Mouse (Mus musculus) limb, embryonic 12.5 days (tissue): ENCODE measurements around the gene Srcin1. TPM values are rescaled to one million over a fixed set of nuclear protein-coding genes. Genes with fewer than 3 reads are reported as not detected.

Experiments used
- ATAC-seq: fragments of 200-750 bp; cut with Nextera tagmentation; 2 replicates; pipeline ENCODE4 v1.8.0; 2017; ENCODE audit warnings: low read depth, moderate TSS enrichment; ENCODE audit not compliant: insufficient number of reproducible peaks, insufficient read depth, low FRiP score, low TSS enrichment
- H3K27ac ChIP-seq: fragments of 300-500 bp; sonication (generic); 2 replicates; pipeline ENCODE4 v1.5.1; 2016; ENCODE audit warnings: mild to moderate bottlenecking, moderate library complexity
- H3K27me3 ChIP-seq: fragments of 300-500 bp; sonication (generic); 2 replicates; pipeline ENCODE4 v1.6.1; 2016; ENCODE audit warnings: mild to moderate bottlenecking, moderate library complexity
- H3K36me3 ChIP-seq: fragments of 300-500 bp; sonication (generic); 2 replicates; pipeline ENCODE4 v1.6.1; 2016; ENCODE audit warnings: mild to moderate bottlenecking, moderate library complexity
- H3K4me1 ChIP-seq: fragments of 300-500 bp; sonication (generic); replicated peaks from 2 replicates; pipeline ENCODE4 v1.6.1; 2016
- H3K4me2 ChIP-seq: fragments of 300-500 bp; sonication (generic); 2 replicates; pipeline ENCODE4 v1.6.1; 2016; ENCODE audit warnings: mild to moderate bottlenecking, moderate library complexity
- H3K4me3 ChIP-seq: fragments of 300-500 bp; sonication (generic); replicated peaks from 2 replicates; pipeline ENCODE4 v1.5.1; 2016; ENCODE audit warnings: mild to moderate bottlenecking
- H3K9ac ChIP-seq: fragments of 300-500 bp; sonication (generic); replicated peaks from 2 replicates; pipeline ENCODE4 v1.6.1; 2016; ENCODE audit warnings: mild to moderate bottlenecking, moderate library complexity
- H3K9me3 ChIP-seq: fragments of 300-500 bp; sonication (generic); 2 replicates; pipeline ENCODE4 v1.6.1; 2016; ENCODE audit warnings: mild to moderate bottlenecking, moderate library complexity
- WGBS: fragments of 180-500 bp; shearing (Covaris S2); methylation state at CpG from one replicate; pipeline ENCODE4 v1.1.7; 2016; 5-methylcytosine and 5-hydroxymethylcytosine counted together
- polyA plus RNA-seq: library from polyadenylated mRNA; unstranded; fragments of >200 nt; fragmentation: Nextera tagmentation; extraction: Ambion mirVana; gene quantifications from 2 replicates; pipeline ENCODE4 v1.2.1, GENCODE M21; 2016

Gene Srcin1
- polyA plus RNA-seq, 1 experiment from 2014 or later = 0.79 TPM

GRCm38 (mm10) chr11:97499865-97500719 is 75.9 kb downstream of the Srcin1 start, which contains the start of gene 4933428G20Rik:
Gene 4933428G20Rik (minus strand): TSS chr11:97500340.
- Histone ChIP-seq H3K9me3 (no peaks in the 10 kb centered on the region), H3K36me3 (peaks cover 37% of the 10 kb centered on the region), H3K9ac (peak within 1 kb of the TSS; percentile 50), H3K27ac (no peak within 1 kb of the TSS), H3K4me2 (peak within 1 kb of the TSS; percentile 74), H3K4me3 (peak within 1 kb of the TSS; percentile 45), H3K4me1 (peaks cover 22% of the 10 kb centered on the region), H3K27me3 (peaks cover 67% of the 10 kb centered on the region)
- WGBS = 8% methylated on average over 63 of the region's 88 CpGs
- ATAC-seq = no peak

DNA sequence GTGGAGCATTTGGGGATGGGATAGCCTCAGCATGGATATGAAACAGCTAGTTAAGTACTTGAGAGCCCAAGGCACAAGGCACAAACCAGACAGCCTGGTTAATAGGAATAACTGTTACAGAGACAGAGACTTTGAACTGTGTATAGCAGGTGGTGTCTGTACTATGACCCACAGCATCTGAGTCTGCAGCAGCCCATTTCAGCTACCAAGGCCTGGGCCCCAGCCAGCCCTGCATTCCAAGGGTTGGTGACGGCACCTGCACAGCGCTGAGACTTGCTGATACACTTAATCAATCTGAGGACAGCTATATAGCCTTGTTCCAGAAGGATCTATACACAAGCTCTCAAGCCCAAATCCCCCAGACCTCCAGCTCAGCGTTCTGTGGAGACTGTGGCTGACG is 78.4 kb downstream of the Srcin1 start:
- H3K27ac ChIP-seq = no peak overlapping the region
- H3K4me3 ChIP-seq = no peak overlapping the region
- 77% methylated on average over 4 of the region's 4 CpGs for WGBS

DNA sequence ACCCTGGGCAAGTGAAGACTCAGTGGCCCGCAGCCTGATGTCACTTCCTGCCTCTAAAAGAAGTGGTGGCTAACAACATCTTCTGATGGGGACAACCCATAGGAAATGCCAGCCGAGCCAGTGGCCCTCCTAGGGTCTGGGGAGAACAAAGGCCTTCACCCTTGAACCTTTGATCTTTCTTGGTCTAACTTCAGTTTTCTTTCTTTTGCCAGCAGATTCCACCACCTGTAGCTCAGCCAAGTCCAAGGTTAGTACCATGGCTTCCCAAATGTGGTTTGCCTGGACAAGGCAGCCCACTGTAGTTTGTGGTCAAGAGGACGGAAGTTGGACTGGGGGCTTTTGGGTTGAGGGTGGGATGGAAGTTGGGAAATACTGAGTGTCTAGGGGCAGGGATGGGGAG is 83.2 kb downstream of the Srcin1 start:
- Histone ChIP-seq H3K4me2 (no peak overlapping the region), H3K36me3 (peaks cover 68% of the 10 kb centered on the region), H3K9ac (no peak overlapping the region), H3K27me3 (peaks cover 16% of the 10 kb centered on the region), H3K27ac (no peak overlapping the region), H3K4me3 (no peak overlapping the region), H3K4me1 (0 out of 2 replicates have a peak, but pooled peaks cover 2% of the 10 kb centered on the region), H3K9me3 (no peaks in the 10 kb centered on the region)
- no peak for ATAC-seq
- WGBS = 88% methylated on average over 3 of the region's 3 CpGs

More for the DNA sequence above, 78.4 kb downstream of the Srcin1 start:
- peaks cover 59% of the 10 kb centered on the region for H3K36me3 ChIP-seq
- H3K9ac ChIP-seq = no peak overlapping the region
- peaks cover 63% of the 10 kb centered on the region for H3K27me3 ChIP-seq
- ATAC-seq = no peak
- no peaks in the 10 kb centered on the region for H3K9me3 ChIP-seq
- H3K4me2 ChIP-seq = no peak overlapping the region
- H3K4me1 ChIP-seq = peaks cover 22% of the 10 kb centered on the region

- WGBS = 74% methylated on average over 10 of the region's 10 CpGs
- H3K9ac ChIP-seq = no peak overlapping the region
- no peak overlapping the region for H3K4me2 ChIP-seq
- H3K27ac ChIP-seq = no peak overlapping the region
- ATAC-seq = no peak
- peaks cover 68% of the 10 kb centered on the region for H3K36me3 ChIP-seq
- H3K4me3 ChIP-seq = no peak overlapping the region
- no peaks in the 10 kb centered on the region for H3K9me3 ChIP-seq
- peaks cover 4% of the 10 kb centered on the region for H3K27me3 ChIP-seq
- 0 out of 2 replicates have a peak, but pooled peaks cover 2% of the 10 kb centered on the region for H3K4me1 ChIP-seq
Measured at GRCm38 (mm10) chr11:97491640-97492039, 84.3 kb downstream of the Srcin1 start.

GRCm38 (mm10) chr11:97489589-97490324 is 86.2 kb downstream of the Srcin1 start:
- H3K4me3 ChIP-seq = no peak overlapping the region
- H3K4me1 ChIP-seq = 0 out of 2 replicates have a peak, but pooled peaks cover 2% of the 10 kb centered on the region
- H3K9ac ChIP-seq = no peak overlapping the region
- H3K9me3 ChIP-seq = no peaks in the 10 kb centered on the region
- WGBS = 31% methylated on average over 16 of the region's 16 CpGs
- H3K27ac ChIP-seq = no peak overlapping the region
- no peaks in the 10 kb centered on the region for H3K27me3 ChIP-seq
- H3K36me3 ChIP-seq = peaks cover 71% of the 10 kb centered on the region
- no peak overlapping the region for H3K4me2 ChIP-seq
- peak; percentile 37; the same call in 1 of the 2 replicates for ATAC-seq

- no peak for ATAC-seq
- Histone ChIP-seq H3K9ac (no peak overlapping the region), H3K27me3 (no peaks in the 10 kb centered on the region), H3K4me2 (no peak overlapping the region), H3K27ac (no peak overlapping the region), H3K9me3 (no peaks in the 10 kb centered on the region), H3K36me3 (peaks cover 71% of the 10 kb centered on the region), H3K4me3 (no peak overlapping the region), H3K4me1 (0 out of 2 replicates have a peak, but pooled peaks cover 2% of the 10 kb centered on the region)
- WGBS = 81% methylated on average over 3 of the region's 3 CpGs
Measured at GRCm38 (mm10) chr11:97487656-97488055, 88.3 kb downstream of the Srcin1 start.

GRCm38 (mm10) chr11:97485661-97486060 is 90.3 kb downstream of the Srcin1 start:
- Histone ChIP-seq H3K36me3 (peaks cover 72% of the 10 kb centered on the region), H3K4me1 (0 out of 2 replicates have a peak, but pooled peaks cover 12% of the 10 kb centered on the region), H3K27ac (0 out of 2 replicates have a peak overlapping the region, but pooled peaks have one; percentile 25), H3K9me3 (no peaks in the 10 kb centered on the region), H3K4me3 (no peak overlapping the region), H3K4me2 (no peak overlapping the region), H3K27me3 (no peaks in the 10 kb centered on the region), H3K9ac (no peak overlapping the region)
- 87% methylated on average over 8 of the region's 8 CpGs for WGBS
- no peak for ATAC-seq

- H3K4me2 ChIP-seq = no peak overlapping the region
- no peak overlapping the region for H3K9ac ChIP-seq
- no peak overlapping the region for H3K4me3 ChIP-seq
- no peak for ATAC-seq
- H3K36me3 ChIP-seq = peaks cover 93% of the 10 kb centered on the region
- no peaks in the 10 kb centered on the region for H3K9me3 ChIP-seq
- 0 out of 2 replicates have a peak, but pooled peaks cover 10% of the 10 kb centered on the region for H3K4me1 ChIP-seq
- WGBS = 92% methylated on average over 8 of the region's 8 CpGs
- no peaks in the 10 kb centered on the region for H3K27me3 ChIP-seq
- no peak overlapping the region for H3K27ac ChIP-seq
Measured at GRCm38 (mm10) chr11:97479824-97480223, 96.2 kb downstream of the Srcin1 start.

DNA sequence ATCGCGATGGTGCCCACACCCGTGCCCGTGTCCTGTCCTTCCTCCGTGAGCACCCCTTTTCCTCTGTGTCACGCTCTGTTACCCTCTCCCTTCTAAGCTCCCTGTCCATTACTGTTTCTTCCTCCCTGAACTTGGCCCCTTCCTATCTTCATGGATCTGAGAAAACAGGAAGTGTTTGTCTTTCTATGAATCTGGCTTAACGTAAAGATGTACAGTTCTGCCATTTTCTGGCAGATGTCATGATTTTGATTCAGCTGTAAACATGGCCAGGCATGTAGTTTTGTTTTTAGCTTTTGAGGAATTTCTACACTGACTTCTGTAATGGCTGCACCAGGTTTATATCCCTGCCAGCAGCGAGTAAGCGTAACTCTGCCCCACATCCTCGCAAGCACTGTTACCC is 96.9 kb downstream of the Srcin1 start:
- Histone ChIP-seq H3K36me3 (peaks cover 93% of the 10 kb centered on the region), H3K4me1 (0 out of 2 replicates have a peak, but pooled peaks cover 10% of the 10 kb centered on the region), H3K4me2 (no peak overlapping the region), H3K4me3 (no peak overlapping the region), H3K27ac (no peak overlapping the region), H3K9me3 (no peaks in the 10 kb centered on the region), H3K9ac (no peak overlapping the region), H3K27me3 (no peaks in the 10 kb centered on the region)
- 90% methylated on average over 10 of the region's 10 CpGs for WGBS
- no peak for ATAC-seq

DNA sequence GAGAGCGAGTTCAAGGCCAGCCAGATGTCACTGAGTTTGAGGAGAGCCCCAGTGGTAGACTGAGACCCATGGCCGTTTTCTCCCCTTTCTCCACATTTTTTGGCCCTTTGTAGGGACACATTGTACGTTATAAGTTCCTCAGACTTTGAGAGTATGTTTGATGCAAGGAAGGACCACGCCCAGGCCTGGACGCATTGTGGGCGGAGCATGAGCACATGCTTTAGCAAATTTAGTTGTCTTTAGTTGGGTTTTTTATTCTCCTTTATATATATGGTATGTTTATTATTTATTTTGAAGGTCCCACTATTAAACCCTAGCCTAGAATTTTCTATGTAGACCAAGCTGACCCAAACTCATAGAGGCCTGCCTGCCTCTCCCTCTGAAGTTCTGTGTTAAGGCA is 97.6 kb downstream of the Srcin1 start:
- peaks cover 95% of the 10 kb centered on the region for H3K36me3 ChIP-seq
- 0 out of 2 replicates have a peak, but pooled peaks cover 10% of the 10 kb centered on the region for H3K4me1 ChIP-seq
- no peak for ATAC-seq
- H3K27ac ChIP-seq = no peak overlapping the region
- no peak overlapping the region for H3K4me2 ChIP-seq
- H3K9ac ChIP-seq = no peak overlapping the region
- H3K4me3 ChIP-seq = no peak overlapping the region
- WGBS = 90% methylated on average over 6 of the region's 6 CpGs
- no peaks in the 10 kb centered on the region for H3K27me3 ChIP-seq
- H3K9me3 ChIP-seq = no peaks in the 10 kb centered on the region

GRCm38 (mm10) chr11:97477431-97477830 is 98.6 kb downstream of the Srcin1 start:
- no peaks in the 10 kb centered on the region for H3K27me3 ChIP-seq
- WGBS = 93% methylated on average over 7 of the region's 7 CpGs
- H3K36me3 ChIP-seq = peaks cover 95% of the 10 kb centered on the region
- no peak overlapping the region for H3K27ac ChIP-seq
- no peak for ATAC-seq
- H3K4me3 ChIP-seq = no peak overlapping the region
- no peaks in the 10 kb centered on the region for H3K9me3 ChIP-seq
- 0 out of 2 replicates have a peak, but pooled peaks cover 9% of the 10 kb centered on the region for H3K4me1 ChIP-seq
- no peak overlapping the region; the same call in 1 of the 2 replicates for H3K9ac ChIP-seq
- no peak overlapping the region for H3K4me2 ChIP-seq
